Mouse (Mus musculus): Measurements from ENCODE around the gene Fh1. TPM values are rescaled to one million over a fixed set of nuclear protein-coding genes. Genes with fewer than 3 reads are reported as not detected.

The Fh1 gene
- total and polyA plus RNA-seq, 3 experiments, result 159 to 186 TPM; not detected in 1

DNA sequence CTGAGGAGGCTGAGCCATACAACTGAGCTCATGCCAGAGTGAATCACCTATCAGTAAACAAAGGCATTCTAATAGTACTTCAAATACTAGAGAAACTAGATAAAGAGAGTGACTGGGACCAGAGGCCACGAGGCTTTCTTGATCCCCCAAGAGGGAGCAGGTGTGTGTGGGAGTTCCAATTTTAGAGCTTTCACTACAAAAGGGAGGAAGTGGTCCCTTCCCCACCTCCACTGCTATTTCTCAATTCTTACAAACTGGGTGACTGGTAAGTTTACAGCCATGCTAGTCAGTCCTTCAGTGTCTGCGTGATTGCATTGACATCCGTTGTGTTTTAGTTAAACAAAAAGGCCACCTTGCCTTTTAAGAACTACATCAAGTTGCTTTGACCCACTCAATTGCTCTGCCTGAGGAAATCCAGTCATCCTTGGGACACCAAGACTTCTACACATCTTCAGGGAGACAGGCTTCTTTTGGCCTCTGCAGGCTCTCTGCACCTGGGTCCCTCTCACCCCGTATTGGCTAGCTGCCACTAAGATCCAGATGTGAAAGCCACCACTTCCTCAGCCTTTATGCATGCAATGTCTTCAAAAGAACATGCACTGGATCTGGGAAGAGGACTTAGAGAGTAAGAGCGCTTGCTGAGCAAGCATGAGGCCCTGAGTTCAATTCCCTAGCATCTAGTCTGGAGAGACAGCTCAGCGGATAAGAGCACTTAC lies 15.2 kb upstream of the Fh1 start (continued):
- no peak for TF ChIP-seq NELFE (IDR thresholded peaks at IDR 0.05; ENCODE audit: low read depth, low read length)
- TF ChIP-seq MXI1 (IDR thresholded peaks at IDR 0.05; ENCODE audit: low read depth, low read length), result no peak
- no peak for TF ChIP-seq ZNF384 (IDR thresholded peaks at IDR 0.05; ENCODE audit: low read depth, low read length)
- TF ChIP-seq CHD1 (IDR thresholded peaks at IDR 0.05; ENCODE audit: low read depth, low read length), result no peak

DNA sequence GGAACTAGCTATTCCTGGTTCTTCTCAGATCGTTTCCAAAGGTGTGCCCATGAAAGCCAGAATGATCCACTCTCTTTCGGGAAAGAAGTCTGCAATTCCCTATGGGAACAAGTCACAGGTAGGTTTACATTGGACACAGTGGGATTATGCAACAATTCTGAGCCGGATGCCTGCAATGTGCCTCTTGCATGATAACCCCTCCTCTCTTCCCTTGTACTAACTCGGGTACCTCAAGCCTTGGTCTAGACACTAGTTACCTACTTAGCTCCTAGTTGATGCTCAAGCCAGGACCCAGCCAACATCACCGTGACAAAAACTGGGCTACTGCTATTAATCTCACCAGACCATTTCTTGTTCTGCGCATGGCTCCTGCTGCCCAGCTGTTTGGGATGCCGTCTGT lies 13.6 kb upstream of the Fh1 start:
- 0 out of 4 replicates have a peak, but pooled peaks cover 0 to 3% of the 10 kb centered on the region in 2 experiments for H3K36me3 ChIP-seq (ENCODE audit: control insufficient read depth in 1 of 2, insufficient read depth in 2 of 2, low read length in 2 of 2)
- no peak overlapping the region for H3K9ac ChIP-seq (ENCODE audit: control insufficient read depth, low read depth, low read length, poor library complexity, severe bottlenecking)
- H3K27me3 ChIP-seq (ENCODE audit: control insufficient read depth in 1 of 2, insufficient read depth in 2 of 2, low read length in 2 of 2), result no peaks in the 10 kb centered on the region
- no peak overlapping the region for H3K27ac ChIP-seq (ENCODE audit: control insufficient read depth, low read depth, low read length)
- no peaks in the 10 kb centered on the region for H3K9me3 ChIP-seq (replicated peaks; ENCODE audit: insufficient read depth, low read length)
- no peaks in the 10 kb centered on the region for H3K79me2 ChIP-seq (ENCODE audit: control insufficient read depth, insufficient read depth, low read length, poor library complexity)
- no peak for DNase-seq (ENCODE audit: low read depth, low spot score)
- H3K4me1 ChIP-seq (ENCODE audit: control insufficient read depth in 1 of 2, insufficient read depth in 2 of 2, low read length in 2 of 2), result peaks cover 0 to 4% of the 10 kb centered on the region in 2 experiments; a peak in 3 of 4 replicates
- no peak overlapping the region for H3K4me3 ChIP-seq (ENCODE audit: control insufficient read depth in 1 of 2, insufficient read depth in 1 of 2, low read depth in 2 of 2, low read length in 2 of 2)
- TF ChIP-seq UBTF (IDR thresholded peaks at IDR 0.05; ENCODE audit: borderline replicate concordance, insufficient read depth, low read depth, low read length), result no peak
- TF ChIP-seq MAX (IDR thresholded peaks at IDR 0.05; ENCODE audit: low read length), result no peak
- no peak for TF ChIP-seq MAFK (IDR thresholded peaks at IDR 0.05; ENCODE audit: borderline replicate concordance, low read depth, low read length)
- TF ChIP-seq NRF1 (IDR thresholded peaks at IDR 0.05; ENCODE audit: insufficient read depth, low read depth, low read length, poor library complexity, severe bottlenecking), result no peak
- TF ChIP-seq USF1 (IDR thresholded peaks at IDR 0.05; ENCODE audit: low read depth, low read length), result no peak
- TF ChIP-seq GATA1 (IDR thresholded peaks at IDR 0.05; ENCODE audit: low read depth, low read length), result no peak
- no peak for TF ChIP-seq USF2 (IDR thresholded peaks at IDR 0.05; ENCODE audit: borderline replicate concordance in 1 of 2, insufficient read depth in 1 of 2, low read depth in 1 of 2, low read length in 2 of 2)
- TF ChIP-seq SIN3A (IDR thresholded peaks at IDR 0.05; ENCODE audit: low read length), result no peak
- TF ChIP-seq JUND (IDR thresholded peaks at IDR 0.05; ENCODE audit: low read depth, low read length), result no peak
- no peak for TF ChIP-seq POLR2AphosphoS5 (IDR thresholded peaks at IDR 0.05; ENCODE audit: borderline replicate concordance, low read depth, low read length)
- no peak for TF ChIP-seq NELFE (IDR thresholded peaks at IDR 0.05; ENCODE audit: low read depth, low read length)
- no peak for TF ChIP-seq ZMIZ1 (IDR thresholded peaks at IDR 0.05; ENCODE audit: low read depth, low read length)
- TF ChIP-seq ZNF384 (IDR thresholded peaks at IDR 0.05; ENCODE audit: low read depth, low read length), result no peak
- no peak for TF ChIP-seq TCF12 (IDR thresholded peaks at IDR 0.05; ENCODE audit: low read depth, low read length)
- TF ChIP-seq CTCF (IDR thresholded peaks at IDR 0.05 in 2 of 3, conservative IDR thresholded peaks at IDR 0.05 in 1 of 3; ENCODE audit: control insufficient read depth in 1 of 3, insufficient read depth in 1 of 3, low read depth in 2 of 3, low read length in 3 of 3, poor library complexity in 1 of 3, severe bottlenecking in 1 of 3), result no peak
- no peak for TF ChIP-seq GABPA (IDR thresholded peaks at IDR 0.05; ENCODE audit: low read depth, low read length)
- no peak for TF ChIP-seq ZC3H11A (IDR thresholded peaks at IDR 0.05; ENCODE audit: low read depth, low read length)
- no peak for TF ChIP-seq CHD2 (IDR thresholded peaks at IDR 0.05; ENCODE audit: low read length)
- TF ChIP-seq BHLHE40 (IDR thresholded peaks at IDR 0.05; ENCODE audit: borderline replicate concordance, low read depth, low read length), result no peak
- no peak for TF ChIP-seq MYC (IDR thresholded peaks at IDR 0.05; ENCODE audit: low read depth, low read length)

All from MEL (cell line).